Mouse (Mus musculus): ENCODE measurements around the gene Rsu1. TPM values are rescaled to one million over a fixed set of nuclear protein-coding genes. Genes with fewer than 3 reads are reported as not detected.

Gene Rsu1
- polyA plus RNA-seq, 1 experiment from 2014 or later: 78.0 TPM

- WGBS: 82% methylated on average over 2 of the region's 2 CpGs
Measured at GRCm38 (mm10) chr2:13220141-13220540, 51.1 kb downstream of the Rsu1 start.

GRCm38 (mm10) chr2:13218112-13218511 lies 53.1 kb downstream of the Rsu1 start:
- H3K27ac ChIP-seq (replicated peaks): no peak overlapping the region
- WGBS: 84% methylated on average over 6 of the region's 6 CpGs
- H3K4me3 ChIP-seq: no peak overlapping the region
- no peaks in the 10 kb centered on the region for H3K27me3 ChIP-seq
- H3K9me3 ChIP-seq: no peaks in the 10 kb centered on the region
- no peak overlapping the region for H3K9ac ChIP-seq
- H3K4me2 ChIP-seq: no peak overlapping the region
- no peak for ATAC-seq (ENCODE audit: low FRiP score, low read depth)
- no peaks in the 10 kb centered on the region for H3K4me1 ChIP-seq (replicated peaks)
- peaks cover 13% of the 10 kb centered on the region; the same call in 1 of the 2 replicates for H3K36me3 ChIP-seq

More at GRCm38 (mm10) chr2:13220141-13220540, 51.1 kb downstream of the Rsu1 start:
- no peaks in the 10 kb centered on the region for H3K9me3 ChIP-seq
- no peak overlapping the region for H3K4me2 ChIP-seq
- H3K27me3 ChIP-seq: no peaks in the 10 kb centered on the region
- H3K4me3 ChIP-seq: no peak overlapping the region
- no peak overlapping the region for H3K9ac ChIP-seq
- peaks cover 13% of the 10 kb centered on the region; the same call in 1 of the 2 replicates for H3K36me3 ChIP-seq
- no peak for ATAC-seq (ENCODE audit: low FRiP score, low read depth)
- no peak overlapping the region for H3K27ac ChIP-seq (replicated peaks)
- H3K4me1 ChIP-seq (replicated peaks): no peaks in the 10 kb centered on the region

GRCm38 (mm10) chr2:13206825-13207224 lies 64.4 kb downstream of the Rsu1 start:
- ATAC-seq (ENCODE audit: low FRiP score, low read depth): no peak
- Histone ChIP-seq H3K27me3 (no peaks in the 10 kb centered on the region), H3K27ac (replicated peaks) (no peak overlapping the region), H3K9ac (no peak overlapping the region), H3K4me2 (no peak overlapping the region), H3K4me1 (replicated peaks) (no peaks in the 10 kb centered on the region), H3K36me3 (no peaks in the 10 kb centered on the region), H3K4me3 (no peak overlapping the region), H3K9me3 (no peaks in the 10 kb centered on the region)
- WGBS: 95% methylated on average over 2 of the region's 2 CpGs

GRCm38 (mm10) chr2:13206367-13206766 lies 64.8 kb downstream of the Rsu1 start:
- Histone ChIP-seq H3K4me1 (replicated peaks) (no peaks in the 10 kb centered on the region), H3K4me3 (no peak overlapping the region), H3K9me3 (no peaks in the 10 kb centered on the region), H3K9ac (no peak overlapping the region), H3K27me3 (no peaks in the 10 kb centered on the region), H3K27ac (replicated peaks) (no peak overlapping the region), H3K4me2 (no peak overlapping the region), H3K36me3 (no peaks in the 10 kb centered on the region)
- ATAC-seq (ENCODE audit: low FRiP score, low read depth): no peak
- WGBS: 71% methylated on average over 8 of the region's 8 CpGs

GRCm38 (mm10) chr2:13202805-13203475 lies 68.3 kb downstream of the Rsu1 start:
- ATAC-seq (ENCODE audit: low FRiP score, low read depth): no peak
- no peaks in the 10 kb centered on the region for H3K27me3 ChIP-seq
- no peaks in the 10 kb centered on the region for H3K9me3 ChIP-seq
- no peaks in the 10 kb centered on the region for H3K4me1 ChIP-seq (replicated peaks)
- 28% methylated on average over 6 of the region's 6 CpGs for WGBS
- H3K27ac ChIP-seq (replicated peaks): no peak overlapping the region
- H3K9ac ChIP-seq: no peak overlapping the region
- H3K36me3 ChIP-seq: no peaks in the 10 kb centered on the region
- H3K4me3 ChIP-seq: no peak overlapping the region
- H3K4me2 ChIP-seq: no peak overlapping the region

- H3K27ac ChIP-seq (replicated peaks): no peak overlapping the region
- no peak overlapping the region for H3K4me2 ChIP-seq
- ATAC-seq (ENCODE audit: low FRiP score, low read depth): no peak
- H3K36me3 ChIP-seq: no peaks in the 10 kb centered on the region
- no peaks in the 10 kb centered on the region for H3K4me1 ChIP-seq (replicated peaks)
- H3K9ac ChIP-seq: no peak overlapping the region
- 82% methylated on average over 7 of the region's 7 CpGs for WGBS
- no peaks in the 10 kb centered on the region for H3K27me3 ChIP-seq
- no peaks in the 10 kb centered on the region for H3K9me3 ChIP-seq
- H3K4me3 ChIP-seq: no peak overlapping the region
Measured at GRCm38 (mm10) chr2:13199713-13200112, 71.5 kb downstream of the Rsu1 start.

GRCm38 (mm10) chr2:13199033-13199432 lies 72.2 kb downstream of the Rsu1 start:
- H3K27me3 ChIP-seq: no peaks in the 10 kb centered on the region
- WGBS: 73% methylated on average over 2 of the region's 2 CpGs
- no peak for ATAC-seq (ENCODE audit: low FRiP score, low read depth)
- no peaks in the 10 kb centered on the region for H3K9me3 ChIP-seq
- no peak overlapping the region for H3K4me2 ChIP-seq
- H3K4me1 ChIP-seq (replicated peaks): no peaks in the 10 kb centered on the region
- no peak overlapping the region for H3K27ac ChIP-seq (replicated peaks)
- H3K4me3 ChIP-seq: no peak overlapping the region
- H3K36me3 ChIP-seq: no peaks in the 10 kb centered on the region
- no peak overlapping the region for H3K9ac ChIP-seq

- Histone ChIP-seq H3K27me3 (no peaks in the 10 kb centered on the region), H3K9ac (no peak overlapping the region), H3K4me1 (replicated peaks) (no peaks in the 10 kb centered on the region), H3K9me3 (no peaks in the 10 kb centered on the region), H3K36me3 (no peaks in the 10 kb centered on the region), H3K4me2 (no peak overlapping the region), H3K27ac (replicated peaks) (no peak overlapping the region), H3K4me3 (no peak overlapping the region)
- no peak for ATAC-seq (ENCODE audit: low FRiP score, low read depth)
- whole genome bisulfite sequencing: 56% methylated on average over 7 of the region's 7 CpGs
Measured at GRCm38 (mm10) chr2:13195540-13195939, 75.7 kb downstream of the Rsu1 start.

- Histone ChIP-seq H3K9me3 (no peaks in the 10 kb centered on the region), H3K36me3 (no peaks in the 10 kb centered on the region), H3K27me3 (no peaks in the 10 kb centered on the region), H3K9ac (no peak overlapping the region), H3K4me1 (replicated peaks) (no peaks in the 10 kb centered on the region), H3K27ac (replicated peaks) (no peak overlapping the region), H3K4me2 (no peak overlapping the region), H3K4me3 (no peak overlapping the region)
- no peak for ATAC-seq (ENCODE audit: low FRiP score, low read depth)
- 93% methylated on average over 1 of the region's 1 CpGs for WGBS
Measured at GRCm38 (mm10) chr2:13192157-13192556, 79.1 kb downstream of the Rsu1 start.

GRCm38 (mm10) chr2:13190767-13191166 lies 80.4 kb downstream of the Rsu1 start:
- no peaks in the 10 kb centered on the region for H3K4me1 ChIP-seq (replicated peaks)
- ATAC-seq (ENCODE audit: low FRiP score, low read depth): no peak
- no peaks in the 10 kb centered on the region for H3K36me3 ChIP-seq
- H3K27me3 ChIP-seq: no peaks in the 10 kb centered on the region
- H3K9ac ChIP-seq: no peak overlapping the region
- no peak overlapping the region for H3K4me2 ChIP-seq
- H3K9me3 ChIP-seq: no peaks in the 10 kb centered on the region
- 86% methylated on average over 4 of the region's 4 CpGs for WGBS
- H3K27ac ChIP-seq (replicated peaks): no peak overlapping the region
- H3K4me3 ChIP-seq: no peak overlapping the region

- 94% methylated on average over 11 of the region's 11 CpGs for WGBS
- ATAC-seq (ENCODE audit: low FRiP score, low read depth): no peak
Measured at GRCm38 (mm10) chr2:13188831-13189495, 82.3 kb downstream of the Rsu1 start.

GRCm38 (mm10) chr2:13183124-13183523 lies 88.1 kb downstream of the Rsu1 start:
- no peak overlapping the region for H3K27ac ChIP-seq (replicated peaks)
- H3K4me3 ChIP-seq: no peak overlapping the region
- H3K36me3 ChIP-seq: no peaks in the 10 kb centered on the region
- H3K9ac ChIP-seq: no peak overlapping the region
- H3K4me2 ChIP-seq: no peak overlapping the region
- no peaks in the 10 kb centered on the region for H3K27me3 ChIP-seq
- H3K9me3 ChIP-seq: no peaks in the 10 kb centered on the region
- WGBS: 91% methylated on average over 3 of the region's 3 CpGs
- peaks cover 4% of the 10 kb centered on the region; the same call in 1 of the 2 replicates for H3K4me1 ChIP-seq (replicated peaks)
- ATAC-seq (ENCODE audit: low FRiP score, low read depth): no peak; the same call in 1 of the 2 replicates

More at GRCm38 (mm10) chr2:13188831-13189495, 82.3 kb downstream of the Rsu1 start:
- Histone ChIP-seq H3K27me3 (no peaks in the 10 kb centered on the region), H3K9ac (no peak overlapping the region), H3K4me3 (no peak overlapping the region), H3K27ac (replicated peaks) (no peak overlapping the region), H3K4me1 (replicated peaks) (no peaks in the 10 kb centered on the region), H3K9me3 (no peaks in the 10 kb centered on the region), H3K36me3 (no peaks in the 10 kb centered on the region), H3K4me2 (no peak overlapping the region)

Data from hindbrain, embryonic 15.5 days (tissue).